Comparison of ENCODE assay signal across 1 mouse cellular context in the genomic region with DNA sequence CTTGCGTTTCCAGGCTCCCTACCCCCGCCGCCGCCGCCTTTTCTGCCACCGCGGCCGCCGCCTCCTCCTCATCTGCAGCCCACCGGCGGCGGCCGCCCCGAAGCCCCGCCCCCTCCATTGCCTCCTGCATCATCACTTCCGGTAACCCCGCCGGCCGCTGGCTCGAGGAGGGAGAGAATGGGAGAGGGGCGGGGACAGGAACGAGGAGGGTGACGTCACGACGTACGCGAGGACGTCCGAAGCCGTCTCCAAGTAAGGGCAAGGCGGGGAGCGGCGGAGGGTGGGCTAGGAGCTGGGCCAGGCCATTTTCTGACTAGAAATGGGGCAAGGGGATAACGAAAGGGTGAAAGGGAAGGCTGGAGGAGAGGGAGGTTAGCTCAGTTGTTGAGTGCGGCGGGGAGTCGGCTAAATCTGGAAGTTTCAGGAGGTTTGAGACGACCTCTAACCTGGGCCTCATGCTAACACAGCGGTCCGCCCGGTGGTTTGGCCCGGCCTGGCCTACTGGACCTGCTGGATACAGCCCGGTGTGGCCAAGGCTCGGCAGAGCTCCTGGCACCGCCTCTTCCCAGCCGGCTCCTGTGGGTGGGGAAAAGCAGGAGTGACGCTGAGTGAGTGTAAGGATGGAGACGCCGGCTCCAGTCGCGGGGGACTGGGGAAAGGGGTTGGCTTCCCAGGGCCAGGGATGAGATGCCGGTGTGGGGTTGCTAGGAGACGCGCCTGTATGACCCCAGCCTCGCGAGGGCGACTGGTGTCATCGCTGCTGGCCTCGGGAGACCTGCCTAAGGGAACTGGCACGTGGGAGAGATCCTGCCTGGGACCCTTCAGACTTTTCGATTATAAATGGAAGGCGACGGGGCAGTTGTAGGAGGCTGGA.
TF ChIP-seq lines count a peak whose summit lies in the region.

Gene Lyrm1 (plus strand): TSS at position 223 of the 874 bp plus-strand sequence.
Gene Dcun1d3 (minus strand): TSS at position 660 of the 874 bp plus-strand sequence.

TF ChIP-seq in CH12.LX, 34 proteins besides CTCF, POLR2A, EP300 and RAD21 (continued from another document):
- TF ChIP-seq JUND (conservative IDR thresholded peaks at IDR 0.05; ENCODE audit: low read depth, low read length) (no peak), RCOR1 (conservative IDR thresholded peaks at IDR 0.05; ENCODE audit: low read depth, low read length) (no peak; the same call in 1 of the 2 replicates), MAFK (IDR thresholded peaks at IDR 0.05; ENCODE audit: insufficient replicate concordance, low read length) (no peak), ELF1 (IDR thresholded peaks at IDR 0.05; ENCODE audit: low read depth, low read length) (peak; percentile 87), TCF12 (IDR thresholded peaks at IDR 0.05; ENCODE audit: low read depth, low read length) (peak; percentile 57; the same call in 1 of the 2 replicates), MEF2A (IDR thresholded peaks at IDR 0.05; ENCODE audit: borderline replicate concordance, low read depth, low read length) (peak; percentile 58; the same call in 1 of the 2 replicates), KAT2A (IDR thresholded peaks at IDR 0.05; ENCODE audit: insufficient replicate concordance, low read length) (peak; percentile 76; the same call in 1 of the 2 replicates), MAX (IDR thresholded peaks at IDR 0.05; ENCODE audit: low read length) (no peak; the same call in 1 of the 2 replicates), ZKSCAN1 (IDR thresholded peaks at IDR 0.05; ENCODE audit: borderline replicate concordance, low read depth, low read length) (no peak), NRF1 (IDR thresholded peaks at IDR 0.05; ENCODE audit: low read depth, low read length) (peak; percentile 30; the same call in 1 of the 2 replicates), MAZ (IDR thresholded peaks at IDR 0.05; ENCODE audit: low read depth, low read length) (peak; percentile 83), HCFC1 (IDR thresholded peaks at IDR 0.05; ENCODE audit: low read depth, low read length) (peak; percentile 86), USF1 (IDR thresholded peaks at IDR 0.05; ENCODE audit: low read depth, low read length) (no peak), GABPA (IDR thresholded peaks at IDR 0.05; ENCODE audit: insufficient replicate concordance, low read depth, low read length) (no peak; the same call in 1 of the 2 replicates), ETS1 (conservative IDR thresholded peaks at IDR 0.05; ENCODE audit: low read depth, low read length) (peak; percentile 47; the same call in 1 of the 2 replicates), POLR2AphosphoS2 (IDR thresholded peaks at IDR 0.05; ENCODE audit: low read depth, low read length) (0 out of 2 replicates have a peak, but pooled peaks have one; percentile 44), SIN3A (IDR thresholded peaks at IDR 0.05; ENCODE audit: low read length) (peak; percentile 76), ZC3H11A (IDR thresholded peaks at IDR 0.05; ENCODE audit: low read depth, low read length) (no peak), PAX5 (IDR thresholded peaks at IDR 0.05; ENCODE audit: low read length) (no peak), E2F4 (IDR thresholded peaks at IDR 0.05; ENCODE audit: insufficient replicate concordance, low read depth, low read length) (no peak), ZNF384 (IDR thresholded peaks at IDR 0.05; ENCODE audit: low read depth, low read length) (no peak), USF2 (conservative IDR thresholded peaks at IDR 0.05; ENCODE audit: low read depth, low read length) (no peak), SMC3 (IDR thresholded peaks at IDR 0.05; ENCODE audit: low read depth, low read length) (no peak)
